Mouse (Mus musculus): ENCODE measurements around the gene Gm44502. TPM values are rescaled to one million over a fixed set of nuclear protein-coding genes. Genes with fewer than 3 reads are reported as not detected.

Gm44502 gene
- 0.29 TPM in 1 of 2 replicates, not detected in the other for polyA plus RNA-seq (2015; fragmentation: Nextera tagmentation; extraction: Ambion mirVana)

DNA sequence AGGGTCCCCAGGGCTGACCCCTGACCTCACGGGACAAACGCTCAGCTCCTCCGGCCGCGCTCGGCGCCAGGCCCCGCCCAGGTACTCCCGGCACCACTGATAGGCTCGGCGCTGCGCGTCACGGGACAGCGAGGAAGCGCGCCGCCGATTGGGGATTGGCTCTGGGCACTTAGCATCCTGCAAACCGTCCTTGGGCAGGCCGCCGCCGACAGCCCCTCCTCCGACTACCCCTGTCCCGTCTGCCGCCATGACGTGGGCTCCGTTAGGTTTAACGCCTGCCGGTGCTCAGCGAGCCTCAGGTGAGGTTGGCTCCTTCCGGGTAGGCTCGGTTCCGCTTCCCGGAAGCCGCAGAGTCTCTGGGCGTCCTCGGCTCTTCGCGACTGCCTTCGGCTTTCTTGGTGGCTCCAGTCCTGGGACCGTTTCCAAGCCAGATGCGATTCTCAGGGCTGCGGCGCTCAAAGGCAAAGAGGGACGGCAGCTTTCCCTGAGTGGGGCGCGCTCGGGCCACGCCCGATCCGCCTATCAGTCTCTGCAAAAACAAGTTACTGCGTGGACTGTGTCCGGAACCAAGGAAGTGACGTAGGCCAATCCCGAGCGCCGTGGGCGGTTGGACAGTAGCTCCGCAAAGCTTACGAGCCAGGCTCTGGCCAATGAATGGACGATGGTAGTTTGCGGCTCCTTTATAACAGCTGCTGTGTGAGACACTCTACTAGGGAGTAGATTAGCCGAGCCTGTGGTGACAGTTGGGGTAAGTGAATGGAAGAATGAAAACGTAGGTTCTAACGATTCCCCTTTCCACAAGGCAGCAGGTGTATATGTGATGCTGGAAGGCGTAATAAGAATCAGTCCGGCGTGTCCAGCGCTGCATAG lies at the start of gene Gm44502, which contains the start of the genes C730034F03Rik and Chkb:
TSS of gene Gm44502 (minus strand) at position 345 of the 870 bp plus-strand sequence.
TSS of gene C730034F03Rik (plus strand) at position 238 of the 870 bp plus-strand sequence.
TSS of gene Chkb (minus strand) at position 557 of the 870 bp plus-strand sequence.
- no peaks in the 10 kb centered on the region for H3K27me3 ChIP-seq
- peak; percentile 95 for ATAC-seq (replicated peaks)
- H3K4me3 ChIP-seq = peak within 1 kb of the TSS; percentile 81
- peak within 1 kb of the TSS; percentile 97 for H3K27ac ChIP-seq (replicated peaks)
- H3K9me3 ChIP-seq = no peaks in the 10 kb centered on the region
- peak within 1 kb of the TSS; percentile 79 for H3K9ac ChIP-seq (replicated peaks)
- H3K4me2 ChIP-seq (replicated peaks) = peak within 1 kb of the TSS; percentile 79
- H3K4me1 ChIP-seq = peaks cover 22% of the 10 kb centered on the region
- WGBS = under 1% methylated on average over 70 of the region's 70 CpGs
- peaks cover 17% of the 10 kb centered on the region; the same call in 1 of the 2 replicates for H3K36me3 ChIP-seq

GRCm38 (mm10) chr15:89478622-89479021 lies 49.1 kb upstream of the Gm44502 start:
- Histone ChIP-seq H3K4me1 (peaks cover 13% of the 10 kb centered on the region), H3K27ac (replicated peaks) (no peak overlapping the region), H3K36me3 (no peaks in the 10 kb centered on the region), H3K9me3 (no peaks in the 10 kb centered on the region), H3K4me3 (no peak overlapping the region), H3K27me3 (no peaks in the 10 kb centered on the region), H3K4me2 (replicated peaks) (no peak overlapping the region), H3K9ac (replicated peaks) (no peak overlapping the region)
- WGBS = 89% methylated on average over 3 of the region's 3 CpGs
- no peak for ATAC-seq (replicated peaks)

- H3K9me3 ChIP-seq = no peaks in the 10 kb centered on the region
- no peak overlapping the region for H3K27ac ChIP-seq (replicated peaks)
- H3K9ac ChIP-seq (replicated peaks) = no peak overlapping the region
- H3K36me3 ChIP-seq = no peaks in the 10 kb centered on the region
- H3K4me2 ChIP-seq (replicated peaks) = no peak overlapping the region
- no peak overlapping the region for H3K4me3 ChIP-seq
- WGBS = 47% methylated on average over 8 of the region's 8 CpGs
- no peak for ATAC-seq (replicated peaks)
- H3K4me1 ChIP-seq = peaks cover 13% of the 10 kb centered on the region
- no peaks in the 10 kb centered on the region for H3K27me3 ChIP-seq
Observed at GRCm38 (mm10) chr15:89477806-89478205, 48.3 kb upstream of the Gm44502 start.

- ATAC-seq (replicated peaks) = no peak
- Histone ChIP-seq H3K27me3 (no peaks in the 10 kb centered on the region), H3K4me1 (peaks cover 13% of the 10 kb centered on the region), H3K9me3 (no peaks in the 10 kb centered on the region), H3K27ac (replicated peaks) (peak within 1 kb of the TSS; percentile 89), H3K9ac (replicated peaks) (peak within 1 kb of the TSS; percentile 65), H3K4me2 (replicated peaks) (peak within 1 kb of the TSS; percentile 80), H3K4me3 (peak within 1 kb of the TSS; percentile 61), H3K36me3 (no peaks in the 10 kb centered on the region)
- WGBS = 35% methylated on average over 9 of the region's 9 CpGs
Observed at GRCm38 (mm10) chr15:89477091-89477491, 47.6 kb upstream of the Gm44502 start, which contains the start of gene Arsa. Gene Arsa, minus strand, starts transcription at chr15:89477425.

DNA sequence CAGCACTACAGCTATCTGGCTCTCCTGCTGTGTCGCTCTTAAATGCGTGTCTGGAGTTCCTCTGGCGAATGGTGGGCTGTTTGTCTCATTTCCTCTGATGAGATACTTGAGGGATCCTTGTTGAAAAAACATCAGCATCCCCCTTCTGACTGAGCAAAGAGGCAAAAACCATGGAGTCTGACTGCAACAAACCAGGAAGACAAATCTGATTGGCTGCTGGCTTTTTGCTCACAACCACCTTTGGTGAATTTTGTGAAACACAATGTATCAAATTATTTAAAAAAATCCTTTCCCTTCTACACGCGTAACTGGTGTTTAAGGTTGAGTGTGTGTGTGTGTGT lies 46.9 kb upstream of the Gm44502 start:
- H3K27me3 ChIP-seq = no peaks in the 10 kb centered on the region
- ATAC-seq (replicated peaks) = no peak
- H3K4me2 ChIP-seq (replicated peaks) = peak overlapping the region; percentile 80
- peak overlapping the region; percentile 89 for H3K27ac ChIP-seq (replicated peaks)
- H3K4me1 ChIP-seq = peaks cover 13% of the 10 kb centered on the region
- peak overlapping the region; percentile 61 for H3K4me3 ChIP-seq
- no peaks in the 10 kb centered on the region for H3K9me3 ChIP-seq
- 6% methylated on average over 5 of the region's 5 CpGs for WGBS
- H3K9ac ChIP-seq (replicated peaks) = peak overlapping the region; percentile 65
- no peaks in the 10 kb centered on the region for H3K36me3 ChIP-seq

GRCm38 (mm10) chr15:89475611-89476474 lies 46.3 kb upstream of the Gm44502 start:
- Histone ChIP-seq H3K27me3 (no peaks in the 10 kb centered on the region), H3K36me3 (no peaks in the 10 kb centered on the region), H3K9me3 (no peaks in the 10 kb centered on the region), H3K4me1 (peaks cover 13% of the 10 kb centered on the region), H3K4me2 (replicated peaks) (peak overlapping the region; percentile 80), H3K4me3 (peak overlapping the region; percentile 61), H3K27ac (replicated peaks) (peak overlapping the region; percentile 89), H3K9ac (replicated peaks) (peak overlapping the region; percentile 65)
- peak; percentile 97 for ATAC-seq (replicated peaks)
- 10% methylated on average over 44 of the region's 44 CpGs for WGBS

DNA sequence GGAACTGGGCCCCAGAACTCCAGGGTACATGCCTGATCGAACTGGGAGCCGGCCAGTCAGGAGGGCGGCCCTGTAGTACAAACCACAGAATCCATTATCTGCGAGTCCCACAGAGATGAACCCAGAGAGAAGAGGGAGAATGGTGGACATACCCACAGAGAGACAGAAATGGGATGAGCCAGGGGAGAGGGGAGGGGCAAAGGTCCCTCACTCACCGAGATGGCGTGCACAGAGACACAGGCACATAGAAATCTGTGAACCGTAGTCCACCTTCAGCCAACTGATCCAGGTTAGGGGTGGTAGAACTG lies 45.8 kb upstream of the Gm44502 start:
- 90% methylated on average over 7 of the region's 7 CpGs for WGBS

DNA sequence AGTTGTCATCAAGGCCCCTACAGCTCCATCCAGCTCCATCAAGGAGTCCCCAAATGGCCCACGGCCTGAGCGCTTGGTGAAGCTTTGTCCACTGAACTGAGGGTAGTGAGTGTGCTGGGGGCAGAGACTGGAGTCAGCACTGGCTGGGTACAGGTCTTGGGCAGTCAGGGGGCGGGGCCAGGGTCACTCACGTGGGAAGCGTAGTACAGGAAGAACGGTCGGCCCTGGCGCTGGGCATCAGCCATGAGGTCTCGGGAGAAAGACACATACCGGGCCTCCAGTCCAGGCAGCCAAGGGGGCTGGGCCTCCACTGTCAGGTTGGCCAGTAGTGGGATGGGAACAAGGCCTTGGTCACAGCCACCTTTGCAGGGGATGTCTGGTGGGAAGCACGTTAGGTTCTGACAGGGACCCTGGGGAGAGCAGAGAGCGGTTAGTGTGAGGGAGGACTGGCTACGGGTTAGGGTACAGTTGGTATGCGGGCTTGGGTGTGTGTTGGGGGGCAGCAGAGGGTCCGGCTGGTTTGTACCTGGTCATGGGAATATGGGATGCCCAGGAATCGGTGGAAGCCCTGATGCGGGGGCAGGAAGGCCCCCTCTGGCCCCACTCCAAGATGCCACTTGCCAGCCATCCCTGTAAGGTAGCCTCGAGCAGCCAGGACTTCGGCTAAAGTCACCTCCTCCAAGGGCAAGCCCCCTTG lies 45.2 kb upstream of the Gm44502 start:
- Histone ChIP-seq H3K4me3 (no peak overlapping the region), H3K4me1 (peaks cover 13% of the 10 kb centered on the region), H3K9me3 (no peaks in the 10 kb centered on the region), H3K27me3 (no peaks in the 10 kb centered on the region), H3K9ac (replicated peaks) (no peak overlapping the region), H3K27ac (replicated peaks) (no peak overlapping the region), H3K4me2 (replicated peaks) (peak overlapping the region; percentile 80), H3K36me3 (no peaks in the 10 kb centered on the region)
- WGBS = 90% methylated on average over 19 of the region's 19 CpGs
- no peak for ATAC-seq (replicated peaks)

More for the DNA sequence above, 45.8 kb upstream of the Gm44502 start:
- Histone ChIP-seq H3K9ac (replicated peaks) (peak overlapping the region; percentile 65), H3K9me3 (no peaks in the 10 kb centered on the region), H3K27ac (replicated peaks) (no peak overlapping the region), H3K27me3 (no peaks in the 10 kb centered on the region), H3K36me3 (no peaks in the 10 kb centered on the region), H3K4me3 (peak overlapping the region; percentile 61), H3K4me1 (peaks cover 13% of the 10 kb centered on the region), H3K4me2 (replicated peaks) (peak overlapping the region; percentile 80)
- ATAC-seq (replicated peaks) = no peak

DNA sequence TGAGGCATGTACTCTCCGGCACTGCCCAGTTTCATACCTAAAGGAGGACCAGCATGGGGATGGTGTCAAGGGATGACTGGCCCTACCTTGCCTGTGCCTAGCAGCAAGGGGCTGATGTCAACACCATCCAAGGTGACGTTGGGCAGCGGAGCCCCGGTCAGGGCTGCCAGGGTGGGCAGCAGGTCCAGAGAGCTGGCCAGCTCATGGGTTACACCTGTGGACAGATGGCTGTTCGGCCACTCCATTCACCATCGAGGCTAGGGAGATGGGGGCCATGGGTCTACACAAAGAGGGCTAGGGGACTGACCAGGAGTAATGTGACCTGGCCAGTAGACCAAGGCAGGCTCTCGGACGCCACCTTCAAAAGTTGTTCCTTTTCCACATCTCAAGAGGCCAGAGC lies 44.4 kb upstream of the Gm44502 start:
- Histone ChIP-seq H3K4me2 (replicated peaks) (no peak overlapping the region), H3K27me3 (no peaks in the 10 kb centered on the region), H3K9ac (replicated peaks) (no peak overlapping the region), H3K36me3 (no peaks in the 10 kb centered on the region), H3K9me3 (no peaks in the 10 kb centered on the region), H3K4me3 (no peak overlapping the region), H3K27ac (replicated peaks) (no peak overlapping the region), H3K4me1 (peaks cover 13% of the 10 kb centered on the region)
- WGBS = 96% methylated on average over 8 of the region's 8 CpGs
- no peak for ATAC-seq (replicated peaks)

- H3K9me3 ChIP-seq = no peaks in the 10 kb centered on the region
- H3K4me3 ChIP-seq = no peak overlapping the region
- H3K4me1 ChIP-seq = peaks cover 13% of the 10 kb centered on the region
- no peak overlapping the region for H3K9ac ChIP-seq (replicated peaks)
- no peak for ATAC-seq (replicated peaks)
- WGBS = 82% methylated on average over 9 of the region's 9 CpGs
- no peaks in the 10 kb centered on the region for H3K36me3 ChIP-seq
- no peaks in the 10 kb centered on the region for H3K27me3 ChIP-seq
- H3K27ac ChIP-seq (replicated peaks) = no peak overlapping the region
- H3K4me2 ChIP-seq (replicated peaks) = no peak overlapping the region
Observed at GRCm38 (mm10) chr15:89473370-89473769, 43.9 kb upstream of the Gm44502 start.

GRCm38 (mm10) chr15:89471476-89471875 lies 42.0 kb upstream of the Gm44502 start:
- H3K9me3 ChIP-seq = no peaks in the 10 kb centered on the region
- H3K27me3 ChIP-seq = no peaks in the 10 kb centered on the region
- peaks cover 9% of the 10 kb centered on the region for H3K4me1 ChIP-seq
- no peaks in the 10 kb centered on the region for H3K36me3 ChIP-seq
- H3K9ac ChIP-seq (replicated peaks) = no peak overlapping the region
- WGBS = 90% methylated on average over 4 of the region's 4 CpGs
- no peak overlapping the region for H3K27ac ChIP-seq (replicated peaks)
- ATAC-seq (replicated peaks) = no peak
- no peak overlapping the region for H3K4me2 ChIP-seq (replicated peaks)
- no peak overlapping the region for H3K4me3 ChIP-seq

Measured in forebrain, embryonic 15.5 days (tissue).